Mouse (Mus musculus) MEL (cell line): Measurements from ENCODE around the gene Psen2.

ENCODE experiments used
- BHLHE40 ChIP-seq: IDR thresholded peaks from 2 replicates; pipeline ENCODE4 v1.6.1; 2012; ENCODE audit warnings: low read depth, mild to moderate bottlenecking, inconsistent platforms, low read length, improper control_type of control experiment, borderline replicate concordance
- CHD1 ChIP-seq: IDR thresholded peaks from 2 replicates; pipeline ENCODE4 v1.6.1; 2012; ENCODE audit warnings: low read depth, mild to moderate bottlenecking, inconsistent platforms, low read length, improper control_type of control experiment
- CTCF ChIP-seq, 3 experiments: IDR thresholded peaks in 2 of 3; conservative IDR thresholded peaks in 1 of 3; 2 replicates each; pipeline ENCODE4 v1.5.1; 2011 to 2012; ENCODE audit warnings: low read length in 3 of 3, low read depth in 2 of 3, mild to moderate bottlenecking in 2 of 3, improper control_type of control experiment in 1 of 3, inconsistent platforms in 1 of 3, mixed read lengths in 1 of 3, moderate library complexity in 1 of 3; ENCODE audit not compliant: control insufficient read depth in 1 of 3, insufficient read depth in 1 of 3, poor library complexity in 1 of 3, severe bottlenecking in 1 of 3
- EP300 ChIP-seq, 2 experiments: IDR thresholded peaks; 2 replicates each; pipeline ENCODE4 v1.6.1; 2011; ENCODE audit warnings: improper control_type of control experiment in 2 of 2, low read length in 2 of 2, low read depth in 1 of 2, mild to moderate bottlenecking in 1 of 2
- JUND ChIP-seq: IDR thresholded peaks from 2 replicates; pipeline ENCODE4 v1.6.1; 2011; ENCODE audit warnings: low read depth, mild to moderate bottlenecking, improper control_type of control experiment, low read length
- MAX ChIP-seq: IDR thresholded peaks from 2 replicates; pipeline ENCODE4 v1.6.1; 2011; ENCODE audit warnings: low read length, improper control_type of control experiment
- MXI1 ChIP-seq: IDR thresholded peaks from 2 replicates; pipeline ENCODE4 v1.6.1; 2011; ENCODE audit warnings: mild to moderate bottlenecking, low read depth, low read length, improper control_type of control experiment
- POLR2A ChIP-seq, 2 experiments: IDR thresholded peaks; 2 replicates each; pipeline ENCODE4 v1.6.1; 2011 to 2012; ENCODE audit warnings: low read length in 2 of 2, mild to moderate bottlenecking in 2 of 2, control low read depth in 1 of 2, improper control_type of control experiment in 1 of 2, low read depth in 1 of 2, moderate library complexity in 1 of 2; ENCODE audit not compliant: control insufficient read depth in 1 of 2, insufficient read depth in 1 of 2, poor library complexity in 1 of 2
- TBP ChIP-seq: IDR thresholded peaks from 2 replicates; pipeline ENCODE4 v1.8.0; 2011; ENCODE audit warnings: low read depth, low read length, improper control_type of control experiment
- USF1 ChIP-seq: IDR thresholded peaks from 2 replicates; pipeline ENCODE4 v1.6.1; 2014; ENCODE audit warnings: low read depth, mild to moderate bottlenecking, inconsistent platforms, low read length, improper control_type of control experiment, moderate library complexity

GRCm38 (mm10) chr1:180296088-180296487 lies 32.9 kb upstream of the Psen2 start:
- TF ChIP-seq CTCF (IDR thresholded peaks at IDR 0.05 in 2 of 3, conservative IDR thresholded peaks at IDR 0.05 in 1 of 3; ENCODE audit: control insufficient read depth in 1 of 3, insufficient read depth in 1 of 3, low read depth in 2 of 3, low read length in 3 of 3, poor library complexity in 1 of 3, severe bottlenecking in 1 of 3) (no peak), JUND (no peak), EP300 (IDR thresholded peaks at IDR 0.05; ENCODE audit: low read depth in 1 of 2, low read length in 2 of 2) (no peak), POLR2A (IDR thresholded peaks at IDR 0.05; ENCODE audit: control insufficient read depth in 1 of 2, insufficient read depth in 1 of 2, low read depth in 1 of 2, low read length in 2 of 2, poor library complexity in 1 of 2) (no peak), MXI1 (no peak), CHD1 (no peak), TBP (no peak), USF1 (no peak), MAX (no peak), BHLHE40 (no peak)
